Mouse (Mus musculus): ENCODE measurements at regions not wholly inside any gene's neighbourhood (a gene's known extent, or its start where the extent isn't known, plus 50 kb on each side); places are given as distances from the start of the nearest gene placed in this dataset.

DNA sequence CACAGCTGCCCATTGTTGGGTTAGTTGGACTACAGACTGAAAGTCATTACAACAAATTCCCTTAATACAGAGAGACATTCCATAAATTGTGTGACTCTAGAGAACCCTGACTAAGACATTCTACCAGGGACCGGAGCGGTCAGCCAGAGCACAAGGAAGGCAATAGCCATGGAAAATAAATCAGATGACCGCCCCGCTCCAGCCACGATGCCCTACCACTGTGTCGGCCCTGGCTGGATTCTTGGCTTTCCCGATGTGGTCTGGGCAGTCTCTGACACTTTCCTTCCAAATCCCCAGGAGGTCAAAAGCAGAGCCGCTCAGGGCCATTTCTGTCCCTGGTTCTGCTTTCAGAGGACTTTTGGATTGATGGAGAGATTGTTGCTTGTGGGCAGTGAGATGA is 57.8 kb downstream of the Lsm3 start:
- peak in 1 of 2 experiments; percentile 35 for DNase-seq

- DNase-seq = no peak
These were observed 58.7 kb downstream of the Lsm3 start for GRCm38 (mm10) chr6:91574414-91574813.

DNA sequence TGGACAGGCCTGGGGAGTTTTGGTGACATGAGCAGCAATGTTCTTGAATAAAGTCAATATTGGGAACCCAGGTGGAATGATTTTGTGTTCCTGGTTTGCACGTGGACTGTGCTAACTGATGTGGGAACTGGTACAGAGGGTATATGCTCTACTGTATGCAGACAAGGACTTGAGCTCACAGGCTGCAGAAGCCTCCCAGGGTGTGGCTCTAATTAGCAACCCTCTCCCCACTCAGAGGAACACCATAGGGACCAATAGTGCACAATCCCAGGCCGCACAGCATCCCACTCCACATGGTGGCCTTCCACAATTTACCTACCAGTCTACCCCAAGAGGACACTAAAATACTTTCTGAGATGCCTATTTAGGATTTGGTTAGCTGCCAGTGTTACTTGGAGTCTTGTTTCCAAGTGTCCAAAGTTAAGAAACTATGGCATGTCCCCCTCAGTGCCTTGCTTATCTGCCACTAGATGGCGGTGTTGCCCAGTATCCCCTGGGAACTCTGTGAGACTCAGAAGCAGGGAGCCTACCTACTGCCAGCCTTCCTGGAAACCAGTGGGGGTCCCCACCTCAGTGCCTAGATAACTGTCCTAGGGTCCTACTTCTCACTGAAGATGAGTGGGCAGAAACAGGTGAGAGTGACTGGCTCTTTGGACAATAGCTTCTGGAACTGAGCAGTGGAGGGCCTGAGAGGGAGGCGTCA is 60.1 kb downstream of the Lsm3 start:
- DNase-seq = peak; percentile 69 to 79

DNA sequence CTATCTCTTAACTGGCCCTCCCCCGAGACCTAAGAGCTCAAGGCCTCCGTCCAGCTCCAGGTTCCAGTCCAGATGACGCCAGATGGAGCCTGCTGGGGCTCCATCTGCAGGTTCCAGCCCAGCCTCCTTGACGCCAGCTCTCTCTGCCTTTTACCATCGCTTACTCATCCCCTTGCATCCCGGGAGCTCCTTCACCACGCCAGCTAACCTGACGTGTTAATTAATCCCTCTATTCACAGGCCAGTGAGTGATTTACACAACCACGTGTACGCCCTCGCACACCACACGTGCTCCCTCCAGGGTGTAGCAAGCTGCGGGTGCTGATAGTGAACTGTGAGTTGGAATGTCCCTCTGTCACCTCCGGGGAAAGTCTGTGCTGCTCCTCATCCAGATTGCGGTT is 61.2 kb downstream of the Lsm3 start:
- no peak for DNase-seq

DNA sequence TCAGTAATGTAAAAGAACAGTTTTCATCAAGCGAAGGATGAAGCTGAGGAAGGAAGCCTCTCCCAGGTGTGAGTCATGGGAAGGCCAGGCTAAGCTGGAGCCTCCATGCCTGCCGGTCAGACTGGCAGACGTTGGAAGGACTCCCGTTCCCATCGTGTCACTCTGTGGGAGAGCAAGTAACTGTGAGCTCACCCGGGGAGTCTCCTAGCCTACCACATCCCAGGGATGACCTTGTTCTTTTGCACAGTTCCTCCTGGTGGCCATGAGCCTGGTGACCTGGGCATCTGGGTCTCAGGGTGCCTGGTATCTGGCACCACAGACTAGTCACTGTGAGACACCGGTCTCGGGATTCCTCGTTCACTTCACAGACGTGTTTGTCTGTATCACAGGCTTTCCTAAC is 63.9 kb downstream of the Lsm3 start:
- DNase-seq = no peak

DNA sequence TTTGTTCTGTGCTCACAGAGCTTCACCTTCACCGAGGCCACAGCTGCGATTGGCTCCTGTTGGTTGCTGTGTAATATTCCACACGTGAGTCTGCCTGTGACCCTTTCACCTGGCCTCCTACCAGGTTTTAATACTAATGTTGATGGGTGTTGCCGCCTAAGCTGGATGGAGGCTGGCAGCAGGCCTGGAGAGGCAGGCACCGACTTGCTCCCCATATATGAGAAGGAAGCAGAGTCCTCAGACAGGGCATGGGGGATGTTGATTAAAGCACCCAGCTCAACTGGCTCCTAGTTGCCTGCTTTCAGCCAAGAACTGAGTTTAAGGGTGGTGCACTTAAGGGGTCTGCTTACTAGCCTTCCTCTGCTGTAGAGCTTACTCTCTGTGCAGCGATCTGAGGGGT is 64.9 kb downstream of the Lsm3 start:
- no peak for DNase-seq

GRCm38 (mm10) chr6:91582338-91582737 is 66.6 kb downstream of the Lsm3 start:
- DNase-seq = peak; percentile 41 to 46

DNA sequence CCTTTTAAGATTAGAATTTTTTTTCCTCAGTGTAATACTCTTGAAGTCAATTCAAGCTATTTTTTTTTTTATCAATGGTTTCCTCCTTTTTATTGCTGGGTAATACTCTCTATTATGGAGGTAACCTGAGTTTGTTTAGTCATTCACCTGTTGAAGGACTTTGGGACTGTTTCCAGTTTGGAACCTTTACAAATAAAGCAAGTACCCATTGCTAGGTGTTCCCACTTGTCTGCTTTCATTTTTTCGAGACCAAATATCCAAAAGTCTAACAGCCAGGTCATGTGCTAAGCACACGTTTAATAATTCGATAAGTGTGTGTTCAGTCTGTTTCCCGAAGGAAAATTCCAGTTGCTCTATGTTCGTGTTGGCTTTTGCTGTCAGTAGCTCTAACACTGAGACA is 67.6 kb downstream of the Lsm3 start:
- no peak for DNase-seq

- DNase-seq = peak; percentile 60 to 64
These were observed 69.8 kb downstream of the Lsm3 start for GRCm38 (mm10) chr6:91585543-91585942.

GRCm38 (mm10) chr6:91589181-91589580 is 73.5 kb downstream of the Lsm3 start:
- DNase-seq = peak; percentile 26 to 54

GRCm38 (mm10) chr6:91590395-91590794 is 74.7 kb downstream of the Lsm3 start:
- DNase-seq = no peak

GRCm38 (mm10) chr6:91590806-91591571 is 75.3 kb downstream of the Lsm3 start:
- peak; percentile 51 to 63 for DNase-seq

DNA sequence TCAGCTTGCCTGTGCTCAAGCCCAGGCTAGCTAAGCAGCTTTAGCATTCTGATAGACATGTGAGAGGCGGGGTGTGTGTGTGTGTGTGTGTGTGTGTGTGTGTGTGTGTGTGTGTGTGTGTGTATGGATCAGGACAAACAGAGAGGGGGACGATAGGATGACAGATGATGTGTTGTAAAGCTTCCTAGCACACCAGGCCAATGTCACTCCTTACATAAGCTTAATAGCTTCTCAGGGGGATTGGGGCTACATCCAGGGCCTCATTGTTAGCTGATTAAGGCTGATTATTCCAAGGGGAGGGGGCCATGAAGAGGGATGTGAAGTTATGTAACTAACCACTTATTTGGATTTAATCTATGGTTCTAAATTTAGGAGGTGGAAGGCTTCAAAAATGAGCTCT is 76.9 kb downstream of the Lsm3 start:
- no peak for DNase-seq

GRCm38 (mm10) chr6:91598942-91599341 is 83.2 kb downstream of the Lsm3 start:
- peak; percentile 88 to 93 for DNase-seq

- no peak for DNase-seq
These were observed 83.7 kb upstream of the Slc6a6 start for GRCm38 (mm10) chr6:91600116-91600515.

GRCm38 (mm10) chr6:91606634-91607215 is 77.1 kb upstream of the Slc6a6 start:
- no peak for DNase-seq

DNA sequence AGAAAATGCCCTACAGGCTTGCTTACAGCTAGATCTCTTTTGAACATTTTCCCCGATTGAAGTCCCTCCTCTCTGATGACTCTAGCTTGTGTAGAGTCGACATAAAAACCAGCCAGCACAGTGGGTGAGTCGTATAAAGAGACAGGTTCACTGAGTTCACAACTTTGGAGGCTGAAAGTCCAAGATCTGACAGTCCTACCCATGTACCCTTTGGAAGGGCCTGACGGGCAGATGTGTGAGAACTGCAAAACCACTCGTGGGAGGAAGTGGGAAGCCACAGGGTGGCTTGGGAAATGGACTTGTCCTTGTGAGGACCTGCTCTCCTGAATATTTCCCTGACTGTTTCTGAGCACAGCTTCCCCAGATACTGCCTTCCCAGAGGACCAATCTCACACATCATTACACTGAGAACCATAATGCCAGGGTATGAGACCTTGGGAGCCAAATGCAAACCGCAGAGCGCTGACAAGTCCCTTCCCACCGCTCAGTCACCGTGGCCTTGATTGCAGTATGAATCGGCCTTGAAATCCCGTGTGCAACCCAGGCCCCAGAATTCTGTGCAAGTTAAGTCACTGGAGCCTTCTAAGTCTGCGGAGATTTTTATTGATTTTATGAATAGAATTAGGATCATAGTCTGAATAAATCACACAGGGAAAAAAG is 76.1 kb upstream of the Slc6a6 start:
- DNase-seq = no peak

GRCm38 (mm10) chr6:91609671-91610070 is 74.2 kb upstream of the Slc6a6 start:
- DNase-seq = no peak

DNA sequence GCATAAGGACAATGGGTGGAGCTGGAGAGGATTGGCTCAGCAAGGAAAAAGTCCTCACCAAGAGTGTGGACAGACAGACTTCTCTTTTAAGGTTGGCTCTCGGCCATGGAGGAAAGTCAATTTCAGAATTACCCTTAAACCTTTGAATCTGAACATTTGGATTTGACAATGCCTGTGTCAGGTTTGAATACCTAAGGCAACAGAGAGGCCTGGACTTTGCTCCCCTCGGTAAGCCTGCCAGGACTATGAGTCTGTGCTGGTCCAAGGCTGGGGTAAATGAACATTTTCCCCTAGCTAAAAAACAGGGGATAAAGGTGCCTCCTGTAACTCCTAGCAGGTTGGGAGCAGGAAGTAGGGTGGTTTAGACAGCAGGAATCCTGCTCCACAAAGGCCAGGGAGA is 68.8 kb upstream of the Slc6a6 start:
- no peak for DNase-seq

DNA sequence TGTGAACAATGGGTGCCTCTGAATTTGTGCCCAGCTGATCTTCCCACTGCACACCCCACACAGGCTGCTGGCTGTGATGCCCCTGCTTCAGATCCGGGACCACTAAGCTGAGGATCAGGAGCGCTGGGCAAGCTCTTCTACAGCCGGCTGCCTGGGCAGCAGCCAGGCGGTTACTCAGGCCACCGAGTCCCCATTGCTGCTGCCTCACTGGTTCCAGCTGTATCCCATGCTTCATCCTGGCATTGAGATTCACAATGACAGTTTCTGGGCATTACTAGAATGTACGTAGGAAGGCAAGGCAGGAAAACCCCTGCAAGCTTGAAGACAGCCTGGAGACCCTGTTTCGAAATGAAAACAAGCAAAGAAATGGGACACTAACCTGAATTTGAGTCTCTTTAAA is 67.3 kb upstream of the Slc6a6 start:
- DNase-seq = peak; percentile 33 to 80

GRCm38 (mm10) chr6:91617031-91617596 is 66.7 kb upstream of the Slc6a6 start:
- peak; percentile 74 to 81 for DNase-seq

GRCm38 (mm10) chr6:91617685-91618084 is 66.2 kb upstream of the Slc6a6 start:
- DNase-seq = peak; percentile 38

GRCm38 (mm10) chr6:91619009-91619408 is 64.8 kb upstream of the Slc6a6 start:
- no peak for DNase-seq

Measured in lung, postnatal 4 days (tissue).